Mouse (Mus musculus): ENCODE measurements at regions not wholly inside any gene's neighbourhood (a gene's known extent, or its start where the extent isn't known, plus 50 kb on each side); places are given as distances from the start of the nearest gene placed in this dataset.

DNA sequence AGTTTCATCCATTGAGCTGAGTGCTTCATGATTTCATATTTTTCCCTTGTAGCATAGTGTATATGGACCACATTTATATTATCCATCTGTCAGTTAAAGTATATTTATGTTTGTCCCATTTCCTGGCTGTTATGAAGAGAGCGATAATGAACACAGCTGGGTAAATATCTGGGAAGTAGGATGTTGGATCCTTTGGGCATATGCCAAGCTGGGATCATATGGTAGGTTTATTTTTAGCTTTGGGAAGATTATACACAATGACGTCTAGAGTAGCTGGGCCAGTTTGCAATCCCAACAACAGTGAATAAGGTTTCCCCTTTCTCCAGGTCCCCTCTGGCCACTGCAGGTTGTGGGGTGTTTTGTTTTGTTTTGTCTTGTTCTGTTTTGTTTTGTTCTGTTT is 164.5 kb downstream of the Gm765 start:
- no peak for DNase-seq (ENCODE audit: low read depth)

DNA sequence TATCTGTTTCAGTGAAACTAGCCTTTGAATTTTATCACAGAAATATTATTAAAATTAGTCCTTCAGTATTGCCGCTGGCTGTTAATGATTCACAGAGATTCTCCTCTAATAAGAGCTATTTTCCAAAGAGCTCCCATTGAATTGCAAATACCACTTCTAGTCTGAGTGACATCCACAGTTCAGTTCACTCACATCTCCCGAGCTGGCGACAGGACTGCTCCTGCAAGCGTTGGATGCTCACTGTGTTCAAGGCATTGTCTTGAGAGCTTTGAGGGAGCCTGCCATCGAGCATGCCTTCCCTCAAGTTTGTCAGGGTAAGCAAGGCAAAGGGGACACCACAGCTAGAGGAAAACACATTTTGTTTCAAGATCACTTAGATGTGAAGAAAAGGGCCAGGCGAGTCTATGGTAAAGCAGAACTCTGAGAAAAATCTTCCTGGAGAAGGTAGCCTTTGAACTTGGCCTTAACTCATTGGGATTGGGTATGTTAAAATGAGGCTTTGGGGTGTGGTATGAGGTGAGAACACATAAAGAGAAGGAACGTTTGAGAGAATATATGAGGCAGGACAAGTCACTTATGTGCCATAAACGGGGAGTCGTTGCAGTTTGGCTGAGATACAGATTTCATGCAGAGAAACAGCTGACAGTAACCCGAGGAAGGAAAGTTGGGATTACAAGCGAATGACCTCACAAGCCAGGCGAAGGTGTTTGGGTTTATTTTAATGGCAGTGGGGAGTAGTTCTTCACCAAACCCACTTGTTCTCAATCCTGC is 193.3 kb downstream of the Gm765 start:
- DNase-seq (ENCODE audit: low read depth), result no peak

DNA sequence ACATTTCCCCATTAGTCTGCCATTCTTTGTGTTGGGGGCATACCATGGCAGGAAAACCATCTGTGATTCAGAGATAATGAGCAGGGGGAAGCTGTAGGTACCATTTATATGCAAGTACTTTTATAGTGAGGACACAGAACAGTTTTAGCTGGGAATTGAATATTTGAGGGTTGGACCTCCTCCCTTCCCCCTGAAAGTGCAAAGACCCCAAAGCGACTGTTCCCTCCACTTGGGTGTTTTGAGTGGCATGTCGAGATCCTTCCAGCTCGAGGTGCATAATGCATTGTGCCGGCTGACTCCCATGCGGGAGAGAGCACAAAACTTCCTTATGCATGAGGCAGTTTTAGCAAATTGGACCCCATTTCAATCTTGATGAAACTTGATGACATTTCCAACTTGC is 194.7 kb downstream of the Gm765 start:
- DNase-seq (ENCODE audit: low read depth), result no peak

DNA sequence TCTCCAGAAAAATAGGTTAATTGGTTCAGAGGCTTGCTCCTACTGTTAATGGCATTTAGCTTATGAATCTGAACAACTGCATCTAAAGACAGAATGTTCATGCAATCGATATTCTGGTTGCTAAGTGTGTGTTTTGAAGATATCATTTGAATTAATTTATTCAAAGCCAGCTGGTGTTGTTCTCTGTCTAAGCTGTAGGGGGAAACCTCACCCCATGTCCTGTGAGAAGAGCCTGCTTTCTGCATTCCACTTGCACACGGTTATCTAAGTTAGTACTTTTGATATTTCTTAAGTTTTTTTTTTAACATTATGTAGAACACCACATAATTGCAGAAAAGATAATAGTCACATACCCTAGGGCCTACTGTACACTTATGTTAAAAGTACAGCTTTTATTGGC is 209.6 kb downstream of the Gm765 start:
- peak; percentile 17 for DNase-seq (ENCODE audit: low read depth)

DNA sequence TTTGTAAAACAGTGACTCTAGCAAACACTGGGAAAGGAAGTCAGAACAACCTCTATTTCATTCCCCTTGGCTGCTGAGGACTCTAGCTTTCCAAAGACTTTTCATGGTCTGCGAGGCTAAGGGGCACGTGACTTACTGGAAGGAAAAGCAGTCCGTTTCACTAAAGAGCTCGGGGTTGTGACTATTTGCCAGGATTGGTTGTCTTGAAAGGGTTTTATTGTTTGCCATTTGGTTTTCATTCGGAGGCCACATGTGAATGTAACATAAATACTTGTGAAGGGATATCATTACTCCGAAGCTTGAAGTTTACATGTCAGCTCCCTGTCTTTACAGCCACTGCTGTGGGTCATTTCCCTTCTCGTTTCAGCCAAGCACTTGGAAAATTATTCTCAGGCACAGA is 217.1 kb downstream of the Gm765 start:
- DNase-seq (ENCODE audit: low read depth), result peak; percentile 21

DNA sequence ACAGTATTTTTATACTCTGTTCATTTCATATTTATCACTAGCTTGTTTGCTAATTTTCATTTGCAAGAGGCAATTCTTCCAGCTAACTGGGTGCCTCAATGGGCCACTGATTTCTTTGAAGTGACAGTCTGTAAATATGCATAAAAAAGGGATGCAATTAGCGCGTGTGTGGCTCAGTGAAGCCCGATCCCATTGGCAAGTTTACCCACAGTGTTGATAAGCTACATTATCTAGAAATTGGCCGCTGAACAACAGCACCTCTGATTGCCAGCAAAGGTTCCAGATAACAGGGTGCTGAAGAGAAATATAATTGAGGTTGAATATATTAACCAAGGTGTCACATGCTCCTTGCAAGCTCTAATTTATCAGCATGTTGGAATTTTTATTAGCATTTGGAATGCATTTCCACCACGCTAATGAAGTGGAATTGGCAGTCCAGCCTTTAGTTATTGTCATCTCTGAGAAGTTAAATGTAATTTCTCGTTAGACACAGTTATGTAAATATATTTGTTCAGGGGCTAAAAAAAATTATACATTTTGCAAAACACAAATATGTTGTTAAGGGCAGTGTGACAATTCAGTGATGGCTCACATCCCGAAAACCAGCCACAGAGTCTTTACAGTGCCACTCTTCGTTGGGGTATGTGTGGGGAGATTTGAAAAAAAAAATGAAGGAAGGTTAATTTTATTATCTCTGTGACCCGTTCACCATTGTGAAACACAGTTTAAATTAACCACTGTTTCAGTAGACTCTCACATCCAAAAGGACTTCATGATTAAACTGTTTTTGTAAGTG is 224.0 kb downstream of the Gm765 start:
- DNase-seq (ENCODE audit: low read depth), result no peak

DNA sequence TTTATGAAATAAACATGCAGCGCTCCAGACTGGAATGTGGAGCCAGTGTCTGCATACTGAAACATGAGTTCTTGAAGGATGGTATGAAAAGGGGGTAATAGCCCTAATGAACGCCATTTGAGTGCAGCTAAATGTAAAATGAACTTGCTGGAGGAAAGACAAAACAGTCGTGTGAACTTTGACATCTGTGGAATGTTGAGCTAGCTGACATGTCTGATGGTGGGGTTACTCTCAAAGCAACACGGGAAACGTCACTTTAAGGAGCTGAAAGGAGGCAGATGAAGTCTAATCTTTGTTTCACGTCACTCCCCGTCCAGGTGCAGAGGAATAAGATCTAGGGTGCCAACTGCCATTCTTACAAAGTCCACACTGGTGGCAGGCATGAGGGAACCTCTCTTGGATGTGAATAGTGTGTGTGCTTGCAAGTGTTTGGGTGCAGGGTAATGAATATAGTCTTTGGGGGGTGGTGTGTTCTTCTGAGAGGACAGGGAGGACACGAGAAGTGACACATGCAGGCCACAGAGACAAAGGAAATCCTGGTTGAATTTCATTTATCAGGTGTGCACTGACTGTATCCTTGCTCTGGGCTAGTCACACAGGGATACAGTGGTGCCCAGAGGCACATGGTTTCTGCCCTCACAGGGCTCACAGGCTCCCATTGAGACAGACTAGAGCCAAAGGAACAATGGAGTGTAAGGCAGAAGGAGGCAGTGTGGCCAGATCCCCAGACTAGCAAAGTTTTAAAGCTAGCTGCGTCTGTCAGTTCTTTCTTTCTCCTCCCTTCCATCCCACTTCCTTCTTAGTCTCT is 228.0 kb downstream of the Gm765 start:
- DNase-seq (ENCODE audit: low read depth), result no peak

DNA sequence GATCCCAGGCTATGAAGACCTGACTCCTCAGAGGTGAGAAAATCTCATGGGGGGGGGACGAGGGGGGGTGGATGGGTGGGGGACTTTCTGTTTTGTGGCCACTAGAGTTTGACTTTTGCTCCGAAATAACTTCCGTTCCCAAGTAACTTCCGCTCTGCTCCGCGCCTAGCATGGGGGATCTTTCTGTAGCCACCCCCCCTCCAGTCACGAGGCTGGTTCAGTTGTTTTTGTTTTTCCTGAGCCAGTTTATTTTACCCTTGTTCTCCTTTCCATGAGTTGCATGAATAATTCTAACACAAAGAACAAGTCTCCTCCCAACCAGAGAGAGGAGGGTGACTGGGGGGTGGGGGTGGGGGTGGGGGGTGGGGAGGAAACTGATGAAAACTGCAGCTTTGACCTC is 228.8 kb downstream of the Gm765 start:
- no peak for DNase-seq (ENCODE audit: low read depth)

DNA sequence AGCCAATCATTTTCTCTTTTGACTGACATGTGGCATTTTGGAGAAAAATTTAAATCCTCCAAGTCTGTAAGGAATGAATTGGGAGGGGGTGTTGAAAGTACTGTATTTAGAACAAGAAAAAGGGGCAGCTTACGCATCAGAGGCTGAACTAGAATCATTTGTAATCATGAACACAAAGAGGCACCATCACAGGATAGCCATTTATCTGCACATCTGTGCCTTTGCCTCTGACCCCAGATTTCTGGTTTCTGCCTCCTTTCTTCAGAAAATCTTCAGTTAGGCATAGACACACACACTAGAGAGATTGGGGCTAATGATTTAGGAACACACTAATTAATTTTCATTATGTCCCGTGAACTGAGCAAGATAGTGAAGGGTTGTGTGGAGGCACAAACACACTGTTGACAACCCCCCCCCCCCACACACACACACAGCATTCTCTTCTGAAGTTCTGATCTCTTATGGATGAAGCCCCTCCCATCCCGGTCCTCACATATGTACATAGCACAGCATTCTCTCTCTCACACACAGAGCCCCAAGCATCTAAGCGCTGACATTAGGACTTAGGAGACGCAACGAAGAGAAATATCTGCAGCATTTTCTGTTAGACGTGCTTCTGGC is 229.9 kb downstream of the Gm765 start:
- DNase-seq (ENCODE audit: low read depth), result no peak

DNA sequence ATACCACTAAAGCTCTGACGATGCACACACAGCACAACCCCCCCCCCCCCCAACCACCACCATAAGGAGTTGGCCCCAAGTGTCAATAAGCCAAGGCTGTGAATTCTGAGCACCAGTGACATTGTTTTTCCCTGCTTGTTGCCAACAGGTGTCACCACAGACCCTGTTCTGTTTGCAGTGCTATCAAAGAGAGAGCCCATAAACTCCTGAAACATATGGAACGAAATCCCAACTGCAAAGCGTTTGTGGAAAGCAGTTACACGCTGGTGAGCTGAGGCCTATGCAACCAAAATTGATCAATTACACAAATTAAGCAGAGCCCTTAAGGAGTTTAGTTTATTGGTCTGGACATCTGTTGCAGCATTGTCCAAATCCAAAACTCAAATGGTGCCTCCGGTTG is 235.4 kb downstream of the Gm765 start:
- DNase-seq (ENCODE audit: low read depth), result no peak

DNA sequence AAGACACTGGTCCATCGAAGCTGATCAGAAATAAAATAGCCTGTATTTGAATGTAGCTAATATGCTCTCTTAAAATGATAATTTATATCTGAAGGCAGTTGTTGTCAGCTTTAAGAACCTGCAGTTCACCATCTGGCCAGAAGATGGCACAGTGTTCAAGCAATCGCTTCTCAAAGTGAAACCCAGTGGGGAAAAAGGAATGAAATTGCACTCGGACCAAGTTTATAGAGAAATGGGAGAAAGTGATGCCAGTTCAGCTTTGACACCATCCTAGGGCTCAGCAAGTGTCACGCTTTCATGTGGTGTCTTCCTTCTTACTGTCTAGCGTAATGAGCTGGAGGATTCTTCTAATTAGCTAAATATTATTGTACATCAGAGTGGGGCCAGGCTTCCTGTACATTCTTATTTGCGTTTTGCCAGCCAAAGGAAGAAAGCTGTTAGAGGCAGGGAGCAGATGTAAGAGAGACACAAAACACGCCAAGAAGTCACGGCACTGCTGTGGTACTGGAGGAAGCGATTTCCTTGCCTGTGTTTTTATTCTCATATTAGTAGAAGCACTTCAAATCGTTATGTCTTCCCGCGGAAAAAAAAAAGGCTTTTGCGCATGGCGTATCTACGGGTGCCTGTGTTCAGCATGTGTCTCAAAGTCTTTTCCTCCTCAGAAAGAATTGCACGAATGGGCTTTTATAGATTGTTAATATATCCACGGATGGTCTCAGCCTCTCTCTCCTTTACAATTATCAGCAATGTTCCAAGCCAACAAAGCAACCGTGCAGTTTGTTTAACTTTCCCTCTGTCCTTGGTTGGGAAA is 237.1 kb downstream of the Gm765 start:
- DNase-seq (ENCODE audit: low read depth), result peak; percentile 63

DNA sequence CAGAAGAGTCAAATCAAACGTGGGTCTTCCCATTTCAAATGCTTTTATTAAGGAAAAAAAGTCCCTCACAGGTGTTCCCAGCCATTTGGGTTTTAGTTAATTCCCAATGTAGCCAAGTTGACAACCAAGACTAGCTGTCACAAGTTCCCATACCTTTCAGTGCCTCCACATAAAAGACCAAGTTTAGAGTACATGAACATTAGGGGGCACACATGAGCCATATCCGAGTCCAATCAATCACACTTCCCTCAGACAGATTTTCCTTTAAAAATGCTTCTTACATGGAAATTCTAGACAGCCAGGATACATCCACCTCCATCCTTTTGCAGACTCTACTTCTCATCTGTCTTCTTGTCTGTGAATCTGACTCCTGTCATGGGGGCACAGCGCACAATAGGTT is 238.1 kb downstream of the Gm765 start:
- no peak for DNase-seq (ENCODE audit: low read depth)

DNA sequence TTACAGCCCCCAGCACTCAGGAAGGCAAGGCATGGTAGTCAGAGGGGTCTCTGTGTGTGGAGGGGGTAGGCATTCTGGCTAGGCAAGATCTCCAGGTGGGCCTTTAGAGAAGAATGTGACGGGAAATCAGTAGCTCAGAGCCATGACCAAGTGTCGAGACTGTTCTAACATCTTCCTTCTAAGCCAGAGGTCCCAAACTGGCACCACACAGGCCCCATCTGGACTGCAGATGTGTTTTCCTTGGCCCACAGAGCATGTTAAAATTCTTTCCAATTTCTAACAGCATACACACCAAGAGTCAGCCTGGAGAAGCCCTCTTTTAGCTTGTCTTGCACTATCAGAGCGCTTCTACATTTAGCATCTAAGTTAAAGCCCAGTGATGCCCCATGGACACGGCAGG is 241.5 kb downstream of the Gm765 start:
- peak; percentile 36 for DNase-seq (ENCODE audit: low read depth)

DNA sequence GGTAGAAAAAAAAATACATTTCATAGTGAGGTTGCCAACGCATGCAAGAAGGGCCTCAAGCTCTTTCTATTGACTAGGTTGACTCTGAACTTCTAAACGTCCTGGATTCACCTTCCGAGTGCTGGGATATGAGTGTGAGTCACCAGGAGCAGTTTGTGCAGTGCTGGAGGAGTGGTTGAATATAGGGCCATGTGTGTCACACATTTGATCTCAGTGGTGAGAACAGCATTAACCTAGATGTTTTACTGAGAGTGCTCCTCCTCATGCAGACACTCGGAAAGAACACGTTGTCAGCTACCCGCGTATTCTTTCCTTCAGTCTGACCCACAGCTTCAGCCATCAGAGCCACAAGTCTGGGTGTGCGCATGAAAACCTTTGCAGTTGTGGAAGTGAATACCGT is 243.4 kb downstream of the Gm765 start:
- no peak for DNase-seq (ENCODE audit: low read depth)

DNA sequence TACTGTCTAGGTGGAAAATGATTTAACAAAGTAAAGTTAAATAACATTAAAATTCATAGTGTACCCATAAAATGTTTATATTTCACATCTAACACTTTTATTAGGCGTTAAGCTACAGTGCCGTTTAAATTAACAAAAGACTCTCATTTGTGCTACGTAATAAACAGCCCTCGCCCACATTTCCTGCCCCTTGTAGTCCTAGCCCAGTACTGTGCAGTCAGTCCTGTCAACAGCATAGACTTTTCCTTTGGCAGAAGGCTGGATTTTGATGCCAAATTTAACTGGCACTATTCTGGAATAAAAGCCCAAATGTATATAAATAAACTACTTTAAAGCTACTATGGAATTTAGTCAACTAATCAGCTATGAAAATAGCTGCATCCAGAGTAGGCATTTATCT is 247.3 kb downstream of the Gm765 start:
- DNase-seq (ENCODE audit: low read depth), result no peak

DNA sequence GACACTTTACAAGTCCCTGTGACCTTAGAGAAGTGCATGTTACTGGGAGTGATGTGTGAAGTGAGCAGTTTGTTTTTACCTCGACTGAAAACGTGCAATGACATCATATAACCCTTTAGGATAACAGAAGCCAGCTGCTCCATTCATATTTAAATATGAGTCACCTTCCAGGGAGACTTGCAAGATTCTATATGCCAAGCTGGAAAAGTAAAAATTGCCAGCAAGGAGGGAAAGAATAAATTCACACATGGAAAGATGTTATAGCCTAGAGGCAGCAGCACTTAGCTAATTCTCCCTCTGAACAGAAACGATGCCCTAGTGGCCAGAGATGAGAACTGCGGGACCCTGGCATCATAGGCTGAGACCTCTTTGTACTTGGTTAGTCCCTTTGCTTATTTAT is 253.4 kb downstream of the Gm765 start:
- no peak for DNase-seq (ENCODE audit: low read depth)

DNA sequence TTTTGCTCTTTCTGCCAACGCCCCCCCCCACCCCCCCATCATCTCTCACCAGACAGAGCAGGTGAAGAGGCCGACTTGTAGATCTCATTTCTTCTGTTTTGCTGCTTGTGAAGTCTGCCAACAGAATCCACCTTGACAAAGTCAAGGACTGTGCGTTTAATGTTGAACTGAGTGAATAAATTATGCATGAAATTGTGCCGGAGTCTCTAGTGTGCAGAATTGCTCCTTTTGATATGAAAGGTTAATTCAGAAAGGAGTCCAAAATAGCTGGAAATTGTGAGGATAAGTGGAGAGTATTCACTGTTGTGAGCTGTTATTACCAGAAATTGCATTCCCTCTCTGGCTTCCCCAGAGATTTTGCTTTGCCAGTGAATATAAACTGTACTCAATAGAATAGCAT is 262.5 kb downstream of the Gm765 start:
- DNase-seq (ENCODE audit: low read depth), result no peak
